In the genomic region with DNA sequence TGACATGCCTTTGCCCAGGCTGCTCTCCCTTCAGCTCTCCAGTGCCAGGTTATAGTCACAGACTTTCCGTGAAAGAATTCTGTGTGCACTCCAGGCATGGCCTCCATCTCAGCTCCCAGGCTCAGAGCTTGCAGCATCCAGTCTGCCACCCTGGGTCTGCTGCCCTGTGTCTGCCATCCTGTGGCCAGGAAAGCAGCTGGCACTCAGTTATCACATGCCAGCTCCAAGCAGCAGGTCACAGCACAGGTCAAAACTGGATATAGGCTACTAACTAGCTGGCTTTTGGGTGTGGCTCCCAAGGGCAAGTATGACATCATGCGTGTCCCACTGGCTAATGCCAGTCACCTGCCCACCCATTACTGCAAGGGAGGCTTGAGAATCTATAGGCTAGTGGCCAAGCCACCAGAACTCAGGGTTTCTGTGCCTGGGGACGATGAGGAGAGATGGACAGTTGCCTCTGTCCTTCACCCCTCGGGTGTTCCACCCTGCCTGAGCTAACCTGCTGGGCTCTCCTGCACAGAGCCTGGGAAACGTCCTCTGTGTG, we compare ENCODE assay signal across 11 mouse cellular contexts.
"Had no signal": no experiment of that assay in that cellular context is flagged by ENCODE, and none has a peak within 500 bp of the region (broad histone marks: within the 10 kb centered on the region; RNA-seq: fewer than 3 reads in every experiment).

No protein-coding gene starts in this region.

- H3K27ac ChIP-seq: kidney, postnatal 0 days; limb, embryonic 15.5 days; liver, embryonic 12.5 days; midbrain, embryonic 10.5 days; neural tube, embryonic 12.5 days had no signal

- H3K4me3 ChIP-seq: limb, embryonic 15.5 days; liver, embryonic 12.5 days; midbrain, embryonic 10.5 days; neural tube, embryonic 12.5 days had no signal

- H3K4me2 ChIP-seq: limb, embryonic 15.5 days; liver, embryonic 12.5 days; lung, embryonic 14.5 days; neural tube, embryonic 12.5 days had no signal

- H3K4me1 ChIP-seq: liver, embryonic 12.5 days had no signal

- H3K36me3 ChIP-seq: limb, embryonic 15.5 days; liver, embryonic 12.5 days; midbrain, embryonic 10.5 days; neural tube, embryonic 12.5 days had no signal

- H3K27me3 ChIP-seq: limb, embryonic 15.5 days; neural tube, embryonic 12.5 days had no signal

- DNase-seq: kidney, postnatal 36 days; lung, embryonic 14.5 days; lung, postnatal 10 days; lung, postnatal 4 days; thymus, adult 18-20 months; thymus, postnatal 14 days had no signal

- H3K9ac ChIP-seq: limb, embryonic 15.5 days; liver, embryonic 12.5 days; lung, embryonic 14.5 days; neural tube, embryonic 12.5 days had no signal

- ATAC-seq: liver, embryonic 12.5 days had no signal

- H3K9me3 ChIP-seq: limb, embryonic 15.5 days; liver, embryonic 12.5 days; midbrain, embryonic 10.5 days; neural tube, embryonic 12.5 days had no signal
